Mouse (Mus musculus) liver, embryonic 16.5 days (tissue): ENCODE results near the gene Dlgap1. TPM values are rescaled to one million over a fixed set of nuclear protein-coding genes. Genes with fewer than 3 reads are reported as not detected.

Experiments
- ATAC-seq: fragments of 200-750 bp; cut with Nextera tagmentation; 2 replicates; pipeline ENCODE4 v1.8.0; 2017; ENCODE audit warnings: low read depth, mild to moderate bottlenecking, moderate number of reproducible peaks, moderate library complexity
- H3K27ac ChIP-seq: fragments of 300-500 bp; sonication (generic); 2 replicates; pipeline ENCODE4 v1.5.1; 2014; ENCODE audit warnings: mild to moderate bottlenecking, low read length
- H3K27me3 ChIP-seq: fragments of 300-500 bp; sonication (generic); 2 replicates; pipeline ENCODE4 v1.6.1; 2014; ENCODE audit warnings: low read depth, low read length, mixed read lengths; ENCODE audit not compliant: control insufficient read depth, insufficient read depth
- H3K36me3 ChIP-seq: fragments of 300-500 bp; sonication (generic); 2 replicates; pipeline ENCODE4 v1.6.1; 2014; ENCODE audit warnings: mild to moderate bottlenecking; ENCODE audit not compliant: control insufficient read depth, insufficient read depth
- H3K4me1 ChIP-seq: fragments of 300-500 bp; sonication (generic); 2 replicates; pipeline ENCODE4 v1.6.1; 2014; ENCODE audit warnings: low read depth, low read length, mixed read lengths; ENCODE audit not compliant: control insufficient read depth
- H3K4me2 ChIP-seq: fragments of 300-500 bp; sonication (generic); 2 replicates; pipeline ENCODE4 v1.6.1; 2014; ENCODE audit warnings: low read depth, low read length, mixed read lengths
- H3K4me3 ChIP-seq: fragments of 300-500 bp; sonication (generic); 2 replicates; pipeline ENCODE4 v1.5.1; 2014; ENCODE audit warnings: low read depth, mild to moderate bottlenecking, low read length
- H3K9ac ChIP-seq: fragments of 300-500 bp; sonication (generic); 2 replicates; pipeline ENCODE4 v1.6.1; 2014; ENCODE audit warnings: low read depth, low read length
- H3K9me3 ChIP-seq: fragments of 300-500 bp; sonication (generic); replicated peaks from 2 replicates; pipeline ENCODE4 v1.6.1; 2016; ENCODE audit warnings: low read length; ENCODE audit not compliant: control insufficient read depth
- WGBS: fragments of 180-500 bp; shearing (Covaris S2); extraction: QIAGEN DNeasy Blood & Tissue Kit; methylation state at CpG from one replicate; pipeline ENCODE4 v1.1.7; 2014; ENCODE audit not compliant: insufficient replicate concordance; 5-methylcytosine and 5-hydroxymethylcytosine counted together
- microRNA counts: library from miRNA; unstranded; fragments of <30 nt; microRNA quantifications from one replicate; lab custom pipeline; 2016
- microRNA-seq: library from miRNA; unstranded; fragments of <30 nt; microRNA quantifications from one replicate; pipeline ENCODE4, GENCODE M21; 2016
- polyA plus RNA-seq: library from polyadenylated mRNA; unstranded; fragments of >200 nt; fragmentation: Nextera tagmentation; extraction: Ambion mirVana; gene quantifications from 2 replicates; pipeline ENCODE4 v1.2.1, GENCODE M21; 2015

Gene Dlgap1
- polyA plus RNA-seq, 1 experiment from 2014 or later = 0.09 TPM

- WGBS = 58% methylated on average over 4 of the region's 4 CpGs
- H3K9ac ChIP-seq = no peak overlapping the region
- no peak overlapping the region for H3K4me3 ChIP-seq
- no peak overlapping the region for H3K4me2 ChIP-seq
- no peaks in the 10 kb centered on the region for H3K36me3 ChIP-seq
- ATAC-seq = no peak
- H3K4me1 ChIP-seq = no peaks in the 10 kb centered on the region; the same call in 1 of the 2 replicates
- H3K27ac ChIP-seq = no peak overlapping the region
- no peaks in the 10 kb centered on the region for H3K27me3 ChIP-seq
- H3K9me3 ChIP-seq = no peaks in the 10 kb centered on the region
Measured at GRCm38 (mm10) chr17:70870581-70870980, 901.7 kb downstream of the Dlgap1 start.

MicroRNA genes within 50 kb of the gene (microRNA counts, 519-probe panel; counts per million panel counts)
- microRNA mmu-miR-1195 (lab: Ali Mortazavi, UCI) = 2,031 counts per million, percentile 27 among the panel's probes with 10 or more counts

Small RNA genes within 50 kb of the gene (microRNA-seq; reads per million reads assigned to microRNA genes)
- not detected for gene Mir1195
